Mouse (Mus musculus): ENCODE data around the gene Lnx2. TPM values are rescaled to one million over a fixed set of nuclear protein-coding genes. Genes with fewer than 3 reads are reported as not detected.

The Lnx2 gene
- total and polyA plus RNA-seq, 3 experiments = 20.3 to 30.1 (median 22.9) TPM

GRCm38 (mm10) chr5:147024331-147025034 is 51.9 kb downstream of the Lnx2 start:
- no peak for TF ChIP-seq ZMIZ1 (IDR thresholded peaks at IDR 0.05; ENCODE audit: low read depth, low read length)
- TF ChIP-seq IRF4 (IDR thresholded peaks at IDR 0.05; ENCODE audit: low read depth, low read length) = no peak
- no peak for TF ChIP-seq POLR2AphosphoS2 (IDR thresholded peaks at IDR 0.05; ENCODE audit: low read depth, low read length)
- TF ChIP-seq USF1 (IDR thresholded peaks at IDR 0.05; ENCODE audit: low read depth, low read length) = no peak
- TF ChIP-seq CHD2 (IDR thresholded peaks at IDR 0.05; ENCODE audit: low read length) = no peak
- no peak for TF ChIP-seq TBP (conservative IDR thresholded peaks at IDR 0.05; ENCODE audit: low read depth, low read length)
- TF ChIP-seq SMC3 (IDR thresholded peaks at IDR 0.05; ENCODE audit: low read depth, low read length) = no peak
- no peak for TF ChIP-seq ETS1 (conservative IDR thresholded peaks at IDR 0.05; ENCODE audit: low read depth, low read length)
- TF ChIP-seq USF2 (conservative IDR thresholded peaks at IDR 0.05; ENCODE audit: low read depth, low read length) = no peak
- no peak for TF ChIP-seq MYC (IDR thresholded peaks at IDR 0.05; ENCODE audit: low read depth, low read length)
- TF ChIP-seq CTCF (conservative IDR thresholded peaks at IDR 0.05 in 1 of 2, IDR thresholded peaks at IDR 0.05 in 1 of 2; ENCODE audit: low read depth in 2 of 2, low read length in 2 of 2) = no peak
- no peak for TF ChIP-seq NRF1 (IDR thresholded peaks at IDR 0.05; ENCODE audit: low read depth, low read length)
- no peak for TF ChIP-seq SIN3A (IDR thresholded peaks at IDR 0.05; ENCODE audit: low read length)
- TF ChIP-seq BHLHE40 (IDR thresholded peaks at IDR 0.05; ENCODE audit: low read depth, low read length) = no peak
- no peak for TF ChIP-seq ZC3H11A (IDR thresholded peaks at IDR 0.05; ENCODE audit: low read depth, low read length)
- TF ChIP-seq MAZ (IDR thresholded peaks at IDR 0.05; ENCODE audit: low read depth, low read length) = no peak
- TF ChIP-seq CHD1 (IDR thresholded peaks at IDR 0.05; ENCODE audit: low read depth, low read length) = no peak
- no peak for TF ChIP-seq PAX5 (IDR thresholded peaks at IDR 0.05; ENCODE audit: low read length)
- dilution Hi-C loops (cut with MboI; ENCODE audit: extremely low pct_ligation_motif_present, extremely low pct_unique_long_range_greater_than_20kb, low sequenced_read_pairs) (no loop called here), in situ Hi-C loops (cut with MboI; ENCODE audit: low pct_ligation_motif_present, low pct_unique_long_range_greater_than_20kb, low sequenced_read_pairs) (no loop called here)
- Histone ChIP-seq H3K4me2 (ENCODE audit: insufficient read depth, low read depth, poor library complexity, severe bottlenecking) (no peak overlapping the region), H3K9me3 (replicated peaks; ENCODE audit: low read length) (no peaks in the 10 kb centered on the region), H3K4me1 (ENCODE audit: control insufficient read depth in 1 of 2, insufficient read depth in 2 of 2) (no peaks in the 10 kb centered on the region), H3K4me3 (replicated peaks in 1 of 3; ENCODE audit: low read depth in 2 of 3, low read length in 2 of 3, poor library complexity in 1 of 3) (no peak overlapping the region), H3K27me3 (replicated peaks) (no peaks in the 10 kb centered on the region), H3K27ac (ENCODE audit: insufficient read depth, low read depth) (no peak overlapping the region), H3K79me2 (replicated peaks; ENCODE audit: control insufficient read depth, extremely low read depth, insufficient read depth, poor library complexity, severe bottlenecking) (no peaks in the 10 kb centered on the region), H3K9ac (ENCODE audit: insufficient read depth, low read depth) (no peak overlapping the region), H3K36me3 (replicated peaks in 1 of 2; ENCODE audit: control insufficient read depth in 1 of 2, insufficient read depth in 1 of 2, low read length in 1 of 2) (peaks cover 85 to 96% of the 10 kb centered on the region in 2 experiments)
- DNase-seq (ENCODE audit: extremely low read depth) = no peak

GRCm38 (mm10) chr5:147023245-147023970 is 53.0 kb downstream of the Lnx2 start:
- peaks cover 86 to 96% of the 10 kb centered on the region in 2 experiments for H3K36me3 ChIP-seq (replicated peaks in 1 of 2; ENCODE audit: control insufficient read depth in 1 of 2, insufficient read depth in 1 of 2, low read length in 1 of 2)
- in situ Hi-C loops (cut with MboI; ENCODE audit: low pct_ligation_motif_present, low pct_unique_long_range_greater_than_20kb, low sequenced_read_pairs) = no loop called here

More at GRCm38 (mm10) chr5:147023245-147023970, 53.0 kb downstream of the Lnx2 start:
- TF ChIP-seq MEF2A (IDR thresholded peaks at IDR 0.05; ENCODE audit: borderline replicate concordance, low read depth, low read length) (no peak), ZMIZ1 (IDR thresholded peaks at IDR 0.05; ENCODE audit: low read depth, low read length) (no peak), MAFK (IDR thresholded peaks at IDR 0.05; ENCODE audit: insufficient replicate concordance, low read length) (no peak), PAX5 (IDR thresholded peaks at IDR 0.05; ENCODE audit: low read length) (no peak), MXI1 (IDR thresholded peaks at IDR 0.05; ENCODE audit: low read depth, low read length) (no peak), ZC3H11A (IDR thresholded peaks at IDR 0.05; ENCODE audit: low read depth, low read length) (no peak), CHD2 (IDR thresholded peaks at IDR 0.05; ENCODE audit: low read length) (no peak), SMC3 (IDR thresholded peaks at IDR 0.05; ENCODE audit: low read depth, low read length) (no peak), ZKSCAN1 (IDR thresholded peaks at IDR 0.05; ENCODE audit: borderline replicate concordance, low read depth, low read length) (no peak), GABPA (IDR thresholded peaks at IDR 0.05; ENCODE audit: insufficient replicate concordance, low read depth, low read length) (no peak), MAZ (IDR thresholded peaks at IDR 0.05; ENCODE audit: low read depth, low read length) (no peak), USF2 (conservative IDR thresholded peaks at IDR 0.05; ENCODE audit: low read depth, low read length) (no peak), CHD1 (IDR thresholded peaks at IDR 0.05; ENCODE audit: low read depth, low read length) (no peak), NELFE (IDR thresholded peaks at IDR 0.05; ENCODE audit: low read depth, low read length) (no peak), ZNF384 (IDR thresholded peaks at IDR 0.05; ENCODE audit: low read depth, low read length) (no peak), USF1 (IDR thresholded peaks at IDR 0.05; ENCODE audit: low read depth, low read length) (no peak), UBTF (IDR thresholded peaks at IDR 0.05; ENCODE audit: low read depth, low read length) (no peak), KAT2A (IDR thresholded peaks at IDR 0.05; ENCODE audit: insufficient replicate concordance, low read length) (no peak)
- Histone ChIP-seq H3K4me1 (ENCODE audit: control insufficient read depth in 1 of 2, insufficient read depth in 2 of 2) (no peaks in the 10 kb centered on the region), H3K4me3 (replicated peaks in 1 of 3; ENCODE audit: low read depth in 2 of 3, low read length in 2 of 3, poor library complexity in 1 of 3) (no peak overlapping the region), H3K9ac (ENCODE audit: insufficient read depth, low read depth) (no peak overlapping the region), H3K79me2 (replicated peaks; ENCODE audit: control insufficient read depth, extremely low read depth, insufficient read depth, poor library complexity, severe bottlenecking) (no peaks in the 10 kb centered on the region), H3K4me2 (ENCODE audit: insufficient read depth, low read depth, poor library complexity, severe bottlenecking) (no peak overlapping the region), H3K27me3 (replicated peaks) (no peaks in the 10 kb centered on the region), H3K9me3 (replicated peaks; ENCODE audit: low read length) (no peaks in the 10 kb centered on the region), H3K27ac (ENCODE audit: insufficient read depth, low read depth) (no peak overlapping the region)
- no peak for DNase-seq (ENCODE audit: extremely low read depth)
- dilution Hi-C loops (cut with MboI; ENCODE audit: extremely low pct_ligation_motif_present, extremely low pct_unique_long_range_greater_than_20kb, low sequenced_read_pairs) = no loop called here
